Mouse (Mus musculus): ENCODE data around the gene Gm20441. TPM values are rescaled to one million over a fixed set of nuclear protein-coding genes. Genes with fewer than 3 reads are reported as not detected.

The Gm20441 gene
- polyA plus RNA-seq, 1 experiment from 2014 or later = 0.41 TPM

DNA sequence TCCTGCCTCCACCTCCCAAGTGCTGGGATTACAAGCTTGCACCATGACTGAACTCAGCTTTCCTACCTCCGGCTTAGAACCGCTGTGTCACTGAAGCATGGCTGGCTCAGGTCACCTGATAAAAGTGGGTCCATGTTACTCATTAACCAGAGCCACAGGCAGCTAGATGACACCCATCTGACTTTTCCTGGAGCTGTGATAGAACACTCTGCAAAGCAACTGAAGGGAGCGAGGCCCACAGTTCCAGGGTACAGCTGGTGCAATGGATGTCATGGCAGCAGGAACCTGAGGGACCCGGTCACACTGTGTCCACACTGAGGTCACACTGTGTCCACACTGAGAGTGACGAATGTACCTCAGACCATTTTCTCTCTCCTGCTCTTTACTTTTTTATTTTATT, 9.1 kb upstream of the Gm20441 start:
- no peak for ATAC-seq (ENCODE audit: insufficient number of reproducible peaks, low FRiP score, low TSS enrichment, low read depth)
- Histone ChIP-seq H3K9ac (ENCODE audit: low read length) (no peak overlapping the region), H3K27ac (replicated peaks; ENCODE audit: low read depth, low read length) (no peak overlapping the region), H3K27me3 (ENCODE audit: control insufficient read depth, insufficient read depth, low read length) (no peaks in the 10 kb centered on the region), H3K4me3 (ENCODE audit: low read depth, low read length) (no peak overlapping the region), H3K9me3 (ENCODE audit: control insufficient read depth, low read length) (no peaks in the 10 kb centered on the region), H3K36me3 (ENCODE audit: control insufficient read depth, insufficient read depth, low read length) (no peaks in the 10 kb centered on the region), H3K4me1 (ENCODE audit: control insufficient read depth, insufficient read depth, low read length) (no peaks in the 10 kb centered on the region), H3K4me2 (ENCODE audit: low read depth, severe bottlenecking) (no peak overlapping the region)
- WGBS = 88% methylated on average over 5 of the region's 5 CpGs
- no peak for DNase-seq (ENCODE audit: low spot score)

DNA sequence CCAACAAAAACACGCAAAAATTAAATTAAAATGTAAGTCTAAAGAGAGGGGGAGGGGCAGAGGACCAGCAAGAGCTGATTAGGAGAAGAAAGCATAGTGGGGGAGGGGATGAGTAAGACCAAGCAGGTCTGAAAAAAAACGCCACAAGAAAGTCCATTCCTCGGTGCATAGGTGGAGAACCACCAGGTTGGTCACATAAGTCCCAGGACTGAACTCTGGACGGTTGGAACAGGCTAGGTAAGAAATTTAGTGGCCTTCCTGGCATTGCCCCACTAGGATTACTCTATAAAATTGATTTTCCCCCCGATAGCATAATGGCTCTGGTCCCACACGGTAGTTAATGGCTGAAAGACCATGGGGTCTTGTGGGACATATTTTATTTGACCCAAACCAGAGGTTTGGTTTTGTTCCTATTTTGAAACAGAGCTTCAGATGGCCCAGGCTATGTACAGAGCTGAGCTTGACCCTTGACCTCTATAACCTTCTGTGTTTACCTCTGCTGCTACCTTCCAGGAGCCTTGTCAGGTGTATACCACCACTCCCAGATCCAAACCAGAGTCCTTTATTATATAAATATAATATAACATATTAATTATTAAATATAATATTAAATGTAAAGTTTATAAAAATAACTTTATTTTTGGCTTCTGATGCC, 8.5 kb upstream of the Gm20441 start:
- no peak overlapping the region for H3K4me3 ChIP-seq (ENCODE audit: low read depth, low read length)
- H3K9ac ChIP-seq (ENCODE audit: low read length) = no peak overlapping the region
- H3K27me3 ChIP-seq (ENCODE audit: control insufficient read depth, insufficient read depth, low read length) = no peaks in the 10 kb centered on the region
- H3K4me2 ChIP-seq (ENCODE audit: low read depth, severe bottlenecking) = no peak overlapping the region
- H3K36me3 ChIP-seq (ENCODE audit: control insufficient read depth, insufficient read depth, low read length) = no peaks in the 10 kb centered on the region
- no peaks in the 10 kb centered on the region for H3K9me3 ChIP-seq (ENCODE audit: control insufficient read depth, low read length)
- WGBS = 76% methylated on average over 6 of the region's 6 CpGs
- ATAC-seq (ENCODE audit: insufficient number of reproducible peaks, low FRiP score, low TSS enrichment, low read depth) (no peak), DNase-seq (ENCODE audit: low spot score) (no peak)
- no peak overlapping the region for H3K27ac ChIP-seq (replicated peaks; ENCODE audit: low read depth, low read length)
- no peaks in the 10 kb centered on the region for H3K4me1 ChIP-seq (ENCODE audit: control insufficient read depth, insufficient read depth, low read length)

DNA sequence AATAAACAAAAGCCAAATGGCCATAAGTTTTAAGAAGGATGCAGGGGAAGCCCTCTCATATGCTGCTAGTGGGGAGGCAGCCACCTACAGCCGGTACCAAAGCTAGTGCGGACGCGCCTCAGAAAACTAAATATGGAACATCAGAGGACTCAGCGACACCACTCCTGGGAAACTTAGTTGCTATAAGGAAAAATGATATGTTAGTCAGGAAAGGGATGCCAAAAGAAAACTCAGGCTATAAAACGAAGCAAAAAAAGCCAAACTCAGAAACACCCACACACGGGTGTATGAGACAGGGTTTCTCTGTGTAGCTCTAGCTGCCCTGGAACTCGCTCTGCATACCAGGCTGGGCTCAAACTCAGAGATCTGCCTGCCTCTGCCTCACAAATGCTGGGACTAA, 7.5 kb upstream of the Gm20441 start:
- H3K27me3 ChIP-seq (ENCODE audit: control insufficient read depth, insufficient read depth, low read length) = no peaks in the 10 kb centered on the region
- no peak overlapping the region for H3K27ac ChIP-seq (replicated peaks; ENCODE audit: low read depth, low read length)
- no peak for ATAC-seq (ENCODE audit: insufficient number of reproducible peaks, low FRiP score, low TSS enrichment, low read depth)
- H3K4me1 ChIP-seq (ENCODE audit: control insufficient read depth, insufficient read depth, low read length) = no peaks in the 10 kb centered on the region
- H3K9me3 ChIP-seq (ENCODE audit: control insufficient read depth, low read length) = no peaks in the 10 kb centered on the region
- no peak overlapping the region for H3K4me2 ChIP-seq (ENCODE audit: low read depth, severe bottlenecking)
- DNase-seq (ENCODE audit: low spot score) = no peak
- WGBS = 91% methylated on average over 8 of the region's 8 CpGs
- no peaks in the 10 kb centered on the region for H3K36me3 ChIP-seq (ENCODE audit: control insufficient read depth, insufficient read depth, low read length)
- no peak overlapping the region for H3K4me3 ChIP-seq (ENCODE audit: low read depth, low read length)
- no peak overlapping the region for H3K9ac ChIP-seq (ENCODE audit: low read length)

DNA sequence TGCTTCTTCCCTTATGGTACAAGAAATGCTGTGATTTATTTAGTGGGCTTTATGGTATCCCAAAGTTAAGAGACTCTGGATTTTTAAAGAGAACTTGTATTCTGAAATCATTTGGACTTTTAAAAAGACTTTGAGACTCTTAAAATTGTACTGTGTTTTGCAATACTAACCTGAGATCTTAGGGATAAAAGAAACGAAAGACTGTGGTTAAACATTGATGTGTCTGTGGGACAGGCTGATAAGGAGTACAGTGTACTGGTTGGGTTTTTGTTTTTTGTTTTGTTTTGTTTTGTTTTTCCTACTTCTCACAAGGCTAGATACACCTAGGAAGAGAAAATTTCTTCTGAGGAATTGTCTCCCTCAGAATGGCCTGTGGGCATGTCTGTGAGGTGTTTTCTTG, 4.7 kb upstream of the Gm20441 start:
- no peaks in the 10 kb centered on the region for H3K36me3 ChIP-seq (ENCODE audit: control insufficient read depth, insufficient read depth, low read length)
- WGBS = 69% methylated on average over 1 of the region's 1 CpGs
- DNase-seq (ENCODE audit: low spot score) (no peak), ATAC-seq (ENCODE audit: insufficient number of reproducible peaks, low FRiP score, low TSS enrichment, low read depth) (no peak)
- H3K4me3 ChIP-seq (ENCODE audit: low read depth, low read length) = no peak overlapping the region
- H3K27me3 ChIP-seq (ENCODE audit: control insufficient read depth, insufficient read depth, low read length) = no peaks in the 10 kb centered on the region
- H3K9ac ChIP-seq (ENCODE audit: low read length) = no peak overlapping the region
- no peaks in the 10 kb centered on the region for H3K9me3 ChIP-seq (ENCODE audit: control insufficient read depth, low read length)
- no peak overlapping the region for H3K4me2 ChIP-seq (ENCODE audit: low read depth, severe bottlenecking)
- H3K4me1 ChIP-seq (ENCODE audit: control insufficient read depth, insufficient read depth, low read length) = no peaks in the 10 kb centered on the region
- no peak overlapping the region for H3K27ac ChIP-seq (replicated peaks; ENCODE audit: low read depth, low read length)

DNA sequence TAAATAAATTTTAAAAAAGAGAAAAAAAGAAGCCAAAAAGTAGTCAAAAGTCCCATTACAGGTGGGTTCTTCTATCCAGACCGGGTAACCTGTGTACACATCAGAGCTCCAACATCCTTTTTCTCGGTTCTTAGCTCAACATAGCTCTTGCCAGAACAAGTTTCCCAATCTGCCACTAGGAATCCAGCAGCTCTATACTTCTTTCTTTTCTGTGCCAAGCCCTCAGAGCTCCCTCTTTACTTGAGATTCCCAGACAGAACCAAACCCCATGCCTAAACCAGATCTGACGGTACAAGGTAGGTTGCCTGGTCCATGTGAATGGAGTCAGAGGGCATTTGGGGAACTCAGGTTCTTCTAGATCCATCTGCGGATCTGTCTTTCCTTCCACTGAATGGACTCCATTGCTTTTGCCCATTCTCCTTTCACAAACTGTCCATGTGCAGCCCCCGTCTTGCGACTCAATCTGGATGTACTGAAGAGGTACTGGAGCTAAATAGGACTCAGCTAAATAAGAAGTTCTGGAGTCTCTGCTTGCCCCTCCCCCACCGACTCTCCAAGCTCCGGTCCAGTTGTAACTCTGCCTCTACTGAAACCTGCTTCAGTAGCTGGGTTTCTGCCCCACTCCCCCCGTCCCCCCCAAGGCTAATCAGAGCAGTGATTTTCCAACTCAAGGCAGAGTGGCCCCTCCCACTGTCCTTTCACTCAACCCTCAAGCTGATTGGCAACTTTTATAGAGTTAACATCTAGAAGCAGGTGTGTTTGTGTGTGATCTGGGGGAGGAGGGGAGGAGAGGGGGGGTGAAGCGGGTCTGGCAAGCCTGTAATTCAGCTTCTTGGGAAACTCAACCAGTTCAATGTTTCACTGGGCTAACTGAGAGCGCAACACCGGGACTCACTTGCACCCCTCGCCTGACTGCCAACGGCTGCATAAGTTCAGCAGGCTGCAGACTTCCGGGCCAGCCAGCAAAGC, 1.3 kb downstream of the Gm20441 start:
- Histone ChIP-seq H3K9ac (ENCODE audit: low read length) (no peak overlapping the region), H3K4me3 (ENCODE audit: low read depth, low read length) (no peak overlapping the region), H3K36me3 (ENCODE audit: control insufficient read depth, insufficient read depth, low read length) (no peaks in the 10 kb centered on the region), H3K9me3 (ENCODE audit: control insufficient read depth, low read length) (no peaks in the 10 kb centered on the region), H3K27me3 (ENCODE audit: control insufficient read depth, insufficient read depth, low read length) (peaks cover 5% of the 10 kb centered on the region), H3K4me2 (ENCODE audit: low read depth, severe bottlenecking) (peak overlapping the region; percentile 84; the same call in 1 of the 2 replicates), H3K4me1 (ENCODE audit: control insufficient read depth, insufficient read depth, low read length) (peaks cover 8% of the 10 kb centered on the region), H3K27ac (replicated peaks; ENCODE audit: low read depth, low read length) (no peak overlapping the region)
- DNase-seq (ENCODE audit: low spot score) (peak; percentile 24), ATAC-seq (ENCODE audit: insufficient number of reproducible peaks, low FRiP score, low TSS enrichment, low read depth) (no peak)
- WGBS = 36% methylated on average over 15 of the region's 15 CpGs

DNA sequence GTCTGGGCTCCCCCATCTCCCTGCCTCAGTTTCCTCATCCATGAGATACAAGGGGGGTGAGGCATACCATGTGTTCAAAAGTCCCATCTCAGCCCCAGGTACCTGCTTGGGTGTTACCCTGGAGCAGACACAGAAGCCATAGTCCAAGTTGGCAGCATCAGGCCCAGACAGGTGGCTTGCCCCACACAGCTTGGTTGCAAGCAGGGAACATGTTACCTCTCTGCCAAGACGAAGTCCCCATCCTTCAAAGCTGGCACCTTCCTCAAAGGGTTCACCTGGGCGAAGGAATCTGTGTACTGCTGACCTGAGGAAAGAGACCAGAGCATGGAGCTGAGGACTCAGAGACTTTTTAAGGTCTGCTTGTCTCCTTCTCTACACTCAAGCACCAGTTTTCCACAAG, 2.9 kb downstream of the Gm20441 start:
- Histone ChIP-seq H3K27me3 (ENCODE audit: control insufficient read depth, insufficient read depth, low read length) (peaks cover 5% of the 10 kb centered on the region), H3K4me1 (ENCODE audit: control insufficient read depth, insufficient read depth, low read length) (peaks cover 8% of the 10 kb centered on the region), H3K36me3 (ENCODE audit: control insufficient read depth, insufficient read depth, low read length) (no peaks in the 10 kb centered on the region), H3K4me3 (ENCODE audit: low read depth, low read length) (no peak overlapping the region), H3K9me3 (ENCODE audit: control insufficient read depth, low read length) (no peaks in the 10 kb centered on the region), H3K9ac (ENCODE audit: low read length) (no peak overlapping the region), H3K4me2 (ENCODE audit: low read depth, severe bottlenecking) (no peak overlapping the region), H3K27ac (replicated peaks; ENCODE audit: low read depth, low read length) (no peak overlapping the region)
- ATAC-seq (ENCODE audit: insufficient number of reproducible peaks, low FRiP score, low TSS enrichment, low read depth) = no peak
- 87% methylated on average over 2 of the region's 2 CpGs for WGBS
- DNase-seq (ENCODE audit: low spot score) = no peak

DNA sequence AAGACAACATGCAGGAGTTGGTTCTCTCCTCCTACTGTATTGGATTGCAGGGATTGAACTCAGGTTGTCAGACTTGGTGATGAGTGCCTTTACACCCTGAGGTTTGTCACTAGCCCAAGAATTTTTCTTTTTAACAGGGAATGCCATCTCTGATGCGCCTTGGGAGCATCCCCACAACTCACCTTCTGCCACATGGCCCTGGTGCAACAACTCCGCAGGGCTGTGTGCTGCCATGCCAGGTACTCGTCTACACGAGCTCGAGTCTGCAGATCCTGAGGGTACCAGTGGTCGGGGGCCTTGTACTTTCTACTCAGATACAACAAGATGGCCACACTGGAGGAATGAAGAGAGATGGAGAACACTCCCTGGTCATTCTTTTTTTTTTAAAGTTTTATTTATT, 4.2 kb downstream of the Gm20441 start:
- no peaks in the 10 kb centered on the region for H3K9me3 ChIP-seq (ENCODE audit: control insufficient read depth, low read length)
- H3K4me1 ChIP-seq (ENCODE audit: control insufficient read depth, insufficient read depth, low read length) = peaks cover 10% of the 10 kb centered on the region
- H3K4me3 ChIP-seq (ENCODE audit: low read depth, low read length) = no peak overlapping the region
- ATAC-seq (ENCODE audit: insufficient number of reproducible peaks, low FRiP score, low TSS enrichment, low read depth) = no peak
- H3K27ac ChIP-seq (replicated peaks; ENCODE audit: low read depth, low read length) = no peak overlapping the region
- no peaks in the 10 kb centered on the region for H3K36me3 ChIP-seq (ENCODE audit: control insufficient read depth, insufficient read depth, low read length)
- H3K9ac ChIP-seq (ENCODE audit: low read length) = no peak overlapping the region
- 84% methylated on average over 6 of the region's 6 CpGs for WGBS
- DNase-seq (ENCODE audit: low spot score) = no peak
- H3K27me3 ChIP-seq (ENCODE audit: control insufficient read depth, insufficient read depth, low read length) = peaks cover 5% of the 10 kb centered on the region
- H3K4me2 ChIP-seq (ENCODE audit: low read depth, severe bottlenecking) = no peak overlapping the region

DNA sequence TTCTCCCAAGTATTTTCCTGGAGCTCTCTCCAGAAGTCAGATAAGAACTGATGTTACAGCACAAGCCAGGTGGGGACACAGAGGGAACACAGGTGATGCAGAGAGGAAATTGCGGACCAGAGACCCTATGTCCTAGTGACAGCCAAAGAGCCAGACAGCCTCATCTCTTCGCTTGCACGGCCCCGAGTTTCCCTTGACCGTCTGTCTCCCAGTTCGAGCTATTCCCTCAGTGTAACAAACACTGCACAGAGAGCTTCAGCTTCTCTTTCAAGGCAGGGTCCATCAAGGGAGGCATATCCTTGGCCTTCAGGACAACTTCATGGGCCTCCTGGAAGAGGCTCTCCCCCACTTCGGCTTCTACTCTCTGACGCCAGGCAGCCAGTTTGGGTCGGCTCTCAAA, 6.2 kb downstream of the Gm20441 start:
- ATAC-seq (ENCODE audit: insufficient number of reproducible peaks, low FRiP score, low TSS enrichment, low read depth) = no peak

More for the DNA sequence above, 6.2 kb downstream of the Gm20441 start:
- DNase-seq (ENCODE audit: low spot score) = no peak
- Histone ChIP-seq H3K9ac (ENCODE audit: low read length) (no peak overlapping the region), H3K36me3 (ENCODE audit: control insufficient read depth, insufficient read depth, low read length) (no peaks in the 10 kb centered on the region), H3K4me2 (ENCODE audit: low read depth, severe bottlenecking) (no peak overlapping the region), H3K27ac (replicated peaks; ENCODE audit: low read depth, low read length) (no peak overlapping the region), H3K9me3 (ENCODE audit: control insufficient read depth, low read length) (no peaks in the 10 kb centered on the region), H3K4me1 (ENCODE audit: control insufficient read depth, insufficient read depth, low read length) (peaks cover 5% of the 10 kb centered on the region; the same call in 1 of the 2 replicates), H3K4me3 (ENCODE audit: low read depth, low read length) (no peak overlapping the region), H3K27me3 (ENCODE audit: control insufficient read depth, insufficient read depth, low read length) (no peaks in the 10 kb centered on the region)
- WGBS = 88% methylated on average over 9 of the region's 9 CpGs
